Mouse (Mus musculus) inflammation-experienced regulatory T-cells (primary cell): Measurements from ENCODE around the gene Adgrb3. TPM values are rescaled to one million over a fixed set of nuclear protein-coding genes. Genes with fewer than 3 reads are reported as not detected.

Experiments
- polyA plus RNA-seq, 2 experiments: library from polyadenylated mRNA; unstranded; fragments of 100-300 nt; shearing (Covaris generic); gene quantifications; one replicate each; pipeline ENCODE4 v1.2.1; 2017

The Adgrb3 gene
- polyA plus RNA-seq, result 1 to 10 TPM in 1 of 2 experiments, under 1 TPM in 1; 0.07 to 2.6 TPM

DNA sequence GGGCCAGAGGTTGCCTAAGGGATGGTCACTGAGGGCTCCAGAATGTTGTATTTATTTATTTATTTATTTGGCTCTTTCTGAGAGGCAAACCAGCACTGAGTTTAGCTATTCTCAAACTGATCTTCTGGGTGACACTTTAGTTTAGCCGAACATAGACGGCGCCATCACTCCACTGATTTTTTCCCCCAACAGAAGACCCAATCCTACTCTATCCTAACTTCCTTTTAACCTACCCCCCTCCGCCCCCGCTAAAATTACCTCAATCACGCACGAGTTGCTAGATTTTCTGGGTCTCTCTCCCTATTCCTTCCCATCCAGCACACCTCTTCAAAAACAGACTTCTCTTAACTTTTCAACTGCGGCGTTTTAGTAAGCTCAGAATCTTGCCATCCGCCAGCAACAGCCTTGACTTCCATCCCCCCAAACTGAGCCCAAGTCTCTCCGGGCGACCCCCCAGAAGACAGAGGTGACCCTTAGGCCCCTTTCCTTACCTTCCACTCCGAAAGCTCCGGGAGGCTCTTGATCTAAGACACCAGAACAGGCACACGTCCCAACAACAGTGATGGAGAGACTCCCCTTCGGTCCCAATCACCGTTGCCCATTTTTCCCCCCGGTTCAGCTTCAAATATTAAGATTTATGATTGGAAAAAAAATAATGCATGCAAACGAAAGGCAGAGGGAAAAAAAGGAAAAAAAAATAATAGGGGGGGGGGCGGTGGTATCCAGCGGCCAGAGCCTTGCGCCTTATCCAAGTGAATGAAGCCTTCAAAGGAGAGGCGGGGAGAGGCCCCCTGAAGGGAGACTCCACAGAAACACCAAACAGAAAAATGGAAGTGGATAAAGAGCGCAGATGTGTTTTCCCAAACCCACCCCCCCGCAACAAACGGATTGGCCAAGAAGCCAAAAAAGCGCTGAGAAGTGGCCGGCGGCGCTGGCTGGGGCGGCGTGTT is at the start of gene Adgrb3:
Adgrb3 (minus strand) TSS at position 737 of the 950 bp plus-strand sequence.

